Mouse (Mus musculus) forebrain, embryonic 11.5 days (tissue): ENCODE data around the gene Klk1b11. TPM values are rescaled to one million over a fixed set of nuclear protein-coding genes. Genes with fewer than 3 reads are reported as not detected.
"Not testable (repeated sequence)": the region's sequence is repeated elsewhere in the genome, so short reads cannot be mapped to it uniquely, and the experiment has no call there.

ENCODE experiments used
- ATAC-seq: fragments of 200-750 bp; cut with Nextera tagmentation; replicated peaks from 2 replicates; pipeline ENCODE4 v1.8.0; 2017; ENCODE audit warnings: moderate TSS enrichment; ENCODE audit not compliant: low FRiP score
- DNase-seq: peaks from one replicate; pipeline ENCODE4 v3.0.0-alpha.2; 2017; ENCODE audit warnings: low spot score
- H3K27ac ChIP-seq: fragments of 300-500 bp; sonication (generic); 2 replicates; pipeline ENCODE4 v1.5.1; 2014; ENCODE audit warnings: low read depth, low read length
- H3K27me3 ChIP-seq: fragments of 300-500 bp; sonication (generic); 2 replicates; pipeline ENCODE4 v1.6.1; 2014; ENCODE audit warnings: mild to moderate bottlenecking, low read length, mixed read lengths; ENCODE audit not compliant: control insufficient read depth, insufficient read depth
- H3K36me3 ChIP-seq: fragments of 300-500 bp; sonication (generic); 2 replicates; pipeline ENCODE4 v1.6.1; 2014; ENCODE audit warnings: mild to moderate bottlenecking, low read length, moderate library complexity, mixed read lengths; ENCODE audit not compliant: control insufficient read depth, insufficient read depth
- H3K4me1 ChIP-seq: fragments of 300-500 bp; sonication (generic); replicated peaks from 2 replicates; pipeline ENCODE4 v1.6.1; 2014; ENCODE audit warnings: low read length, mixed read lengths; ENCODE audit not compliant: control insufficient read depth, insufficient read depth
- H3K4me2 ChIP-seq: fragments of 300-500 bp; sonication (generic); 2 replicates; pipeline ENCODE4 v1.6.1; 2014; ENCODE audit warnings: low read depth, mild to moderate bottlenecking, low read length, moderate library complexity, mixed read lengths; ENCODE audit not compliant: severe bottlenecking
- H3K4me3 ChIP-seq: fragments of 300-500 bp; sonication (generic); 2 replicates; pipeline ENCODE4 v1.5.1; 2014; ENCODE audit warnings: low read depth, low read length
- H3K9ac ChIP-seq: fragments of 300-500 bp; sonication (generic); 2 replicates; pipeline ENCODE4 v1.6.1; 2014; ENCODE audit warnings: low read length
- H3K9me3 ChIP-seq: fragments of 300-500 bp; sonication (generic); 2 replicates; pipeline ENCODE4 v1.6.1; 2016; ENCODE audit warnings: low read length, mixed read lengths; ENCODE audit not compliant: control insufficient read depth
- WGBS: fragments of 180-500 bp; shearing (Covaris S2); extraction: QIAGEN DNeasy Blood & Tissue Kit; methylation state at CpG from one replicate; pipeline ENCODE4 v1.1.7; 2014; 5-methylcytosine and 5-hydroxymethylcytosine counted together
- polyA plus RNA-seq: library from polyadenylated mRNA; unstranded; fragments of >200 nt; fragmentation: Nextera tagmentation; extraction: Ambion mirVana; gene quantifications from 2 replicates; pipeline ENCODE4 v1.2.1, GENCODE M21; 2014

Klk1b11 gene
- polyA plus RNA-seq, 1 experiment from 2014 or later, result not detected

DNA sequence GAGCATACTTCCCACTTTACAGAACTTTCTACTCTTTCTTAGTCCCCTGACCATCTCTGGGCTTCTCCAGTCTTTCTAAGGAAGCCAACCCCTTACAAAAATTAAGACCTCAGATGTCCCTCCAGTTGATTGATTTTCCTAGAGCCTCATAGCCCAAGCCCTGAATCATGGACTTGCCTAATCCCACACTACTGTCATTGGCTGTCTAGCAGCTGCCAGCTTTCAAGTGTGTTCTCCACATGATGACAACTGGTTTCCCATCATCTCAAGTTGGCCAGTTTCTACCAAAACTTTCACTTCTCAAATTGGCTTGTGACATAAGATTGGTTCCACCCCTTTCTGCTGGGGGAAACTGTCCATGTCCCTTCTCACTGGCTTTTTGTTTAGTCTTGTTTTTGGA lies 9.2 kb downstream of the Klk1b11 start:
- H3K4me1 ChIP-seq, result no peaks in the 10 kb centered on the region
- no peak overlapping the region for H3K4me2 ChIP-seq
- no peak overlapping the region for H3K27ac ChIP-seq
- H3K9me3 ChIP-seq, result no peaks in the 10 kb centered on the region
- no peak for ATAC-seq
- no peaks in the 10 kb centered on the region for H3K27me3 ChIP-seq
- no peak overlapping the region for H3K4me3 ChIP-seq
- H3K9ac ChIP-seq, result no peak overlapping the region
- H3K36me3 ChIP-seq, result no peaks in the 10 kb centered on the region
- no peak for DNase-seq

DNA sequence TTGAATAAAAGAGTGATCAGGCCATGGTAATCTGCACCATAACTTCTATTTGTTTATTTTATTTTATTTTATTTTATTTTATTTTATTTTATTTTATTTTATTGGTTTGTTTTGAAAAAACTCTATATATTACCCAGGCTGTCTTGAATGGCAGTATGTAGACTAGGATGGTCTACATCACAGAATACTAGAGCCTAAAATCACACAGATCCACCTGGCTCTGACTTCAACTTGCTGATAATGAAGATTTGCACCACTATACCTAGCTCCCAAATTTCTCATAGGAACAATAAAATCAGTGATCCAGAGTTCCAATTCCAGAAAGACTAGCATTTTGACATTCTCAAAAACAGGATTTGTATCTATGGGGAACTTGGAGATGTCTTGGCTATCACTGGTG lies 16.2 kb downstream of the Klk1b11 start, which contains the start of gene Klk1b26:
TSS of gene Klk1b26 (plus strand) at position 301 of the 400 bp plus-strand sequence.
- not testable (repeated sequence) for H3K9ac ChIP-seq, H3K4me3 ChIP-seq, DNase-seq, H3K27ac ChIP-seq, H3K4me1 ChIP-seq, H3K27me3 ChIP-seq, H3K4me2 ChIP-seq, H3K9me3 ChIP-seq, ATAC-seq, H3K36me3 ChIP-seq

DNA sequence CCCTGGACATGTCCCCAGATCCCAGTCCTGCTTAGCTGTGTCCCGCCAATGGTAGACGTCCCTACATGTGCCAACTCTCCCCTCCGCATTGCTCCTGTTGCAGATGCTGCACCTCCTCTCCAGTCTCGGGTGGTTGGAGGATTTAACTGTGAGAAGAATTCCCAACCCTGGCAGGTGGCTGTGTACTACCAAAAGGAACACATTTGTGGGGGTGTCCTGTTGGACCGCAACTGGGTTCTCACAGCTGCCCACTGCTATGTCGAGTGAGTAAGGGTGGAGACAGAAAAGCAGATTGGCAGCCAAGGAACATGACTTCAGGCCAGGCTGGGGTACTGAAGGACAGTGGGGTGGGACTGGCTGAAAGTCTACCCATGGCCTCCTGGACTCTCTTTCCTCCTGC lies 19.0 kb downstream of the Klk1b11 start:
- H3K4me3 ChIP-seq, ATAC-seq, DNase-seq, H3K4me1 ChIP-seq, H3K27ac ChIP-seq, H3K36me3 ChIP-seq, H3K9ac ChIP-seq, H3K4me2 ChIP-seq, H3K9me3 ChIP-seq, H3K27me3 ChIP-seq: not testable (repeated sequence)
- WGBS, result 81% methylated on average over 6 of the region's 6 CpGs

DNA sequence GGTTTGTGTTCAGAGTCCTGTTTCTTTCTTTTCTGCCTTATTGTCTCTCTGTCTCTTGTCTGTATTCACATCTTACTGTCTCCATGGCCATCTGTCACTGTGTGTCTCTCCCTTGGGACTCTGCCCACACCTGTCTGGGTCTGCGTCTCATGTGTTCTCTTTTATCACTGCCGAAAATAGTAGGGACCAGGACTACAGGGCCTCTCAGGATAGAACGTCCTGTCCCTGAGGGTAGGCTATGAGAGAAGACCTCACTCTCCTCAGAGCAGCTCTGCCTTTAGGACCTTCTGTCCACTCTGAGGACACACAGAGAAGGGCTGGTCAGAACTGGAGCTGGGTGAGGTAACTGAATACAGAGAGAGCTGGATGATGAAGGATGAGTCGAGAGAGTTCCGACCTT lies 19.4 kb downstream of the Klk1b11 start:
- Histone ChIP-seq H3K4me3 (no peak overlapping the region), H3K36me3 (no peaks in the 10 kb centered on the region), H3K9me3 (no peaks in the 10 kb centered on the region), H3K9ac (no peak overlapping the region), H3K4me1 (no peaks in the 10 kb centered on the region), H3K4me2 (no peak overlapping the region), H3K27me3 (no peaks in the 10 kb centered on the region), H3K27ac (no peak overlapping the region)
- ATAC-seq (no peak), DNase-seq (no peak)
- 84% methylated on average over 5 of the region's 5 CpGs for WGBS

Other genes with a start within 250 kb of the Klk1b11 start
- gene Klk12, start 227.0 kb upstream of the Klk1b11 start, polyA plus RNA-seq, result not detected in 2 replicates
- gene Klk11, start 221.3 kb upstream of the Klk1b11 start, polyA plus RNA-seq, result not detected in 2 replicates
- 0.17 and 0.20 TPM in 2 replicates for gene Klk10, start 214.8 kb upstream of the Klk1b11 start, polyA plus RNA-seq
- not detected in 2 replicates for gene Klk9, start 204.0 kb upstream of the Klk1b11 start, polyA plus RNA-seq
- 9.1 and 12.1 TPM in 2 replicates for gene Klk8, start 198.3 kb upstream of the Klk1b11 start, polyA plus RNA-seq
- not detected in 2 replicates for gene Klk7, start 184.6 kb upstream of the Klk1b11 start, polyA plus RNA-seq
- not detected in 2 replicates for gene Klk6, start 171.4 kb upstream of the Klk1b11 start, polyA plus RNA-seq
- gene Klk5, start 153.9 kb upstream of the Klk1b11 start, polyA plus RNA-seq, result 0.31 and 0.51 TPM in 2 replicates
- gene Klk4, start 114.7 kb upstream of the Klk1b11 start, polyA plus RNA-seq, result not detected in 2 replicates
- not detected in 2 replicates for gene Klk15, start 62.1 kb upstream of the Klk1b11 start, polyA plus RNA-seq
- not detected in 2 replicates for gene Klk1b8, start 45.2 kb upstream of the Klk1b11 start, polyA plus RNA-seq
- gene Klk1b1, start 29.1 kb upstream of the Klk1b11 start, polyA plus RNA-seq, result not detected in 2 replicates
- not detected in 2 replicates for gene Klk1b9, start 19.8 kb upstream of the Klk1b11 start, polyA plus RNA-seq
- not detected in 2 replicates for gene Klk1b26, start 16.3 kb downstream of the Klk1b11 start, polyA plus RNA-seq
- not detected in 2 replicates for gene Klk1b27, start 56.4 kb downstream of the Klk1b11 start, polyA plus RNA-seq
- not detected in 2 replicates for gene Klk1b21, start 106.5 kb downstream of the Klk1b11 start, polyA plus RNA-seq
- not detected in 2 replicates for gene Klk1b22, start 116.8 kb downstream of the Klk1b11 start, polyA plus RNA-seq
- gene Klk1b16, start 140.9 kb downstream of the Klk1b11 start, polyA plus RNA-seq, result not detected in 2 replicates
- not detected in 2 replicates for gene Klk1b24, start 192.4 kb downstream of the Klk1b11 start, polyA plus RNA-seq
- gene Klk1b3, start 202.3 kb downstream of the Klk1b11 start, polyA plus RNA-seq, result not detected in 2 replicates
- not detected in 2 replicates for gene Klk1b4, start 211.6 kb downstream of the Klk1b11 start, polyA plus RNA-seq
- gene Klk1b5, start 220.1 kb downstream of the Klk1b11 start, polyA plus RNA-seq, result not detected in 2 replicates
- not detected in 2 replicates for gene Klk1, start 229.5 kb downstream of the Klk1b11 start, polyA plus RNA-seq
- gene Gm36864, start 240.3 kb downstream of the Klk1b11 start, polyA plus RNA-seq, result not detected in 2 replicates